Mouse (Mus musculus): ENCODE data around the gene 1700012P22Rik. TPM values are rescaled to one million over a fixed set of nuclear protein-coding genes. Genes with fewer than 3 reads are reported as not detected.

1700012P22Rik gene
- not detected in 2 replicates for polyA plus RNA-seq (2012; rRNA removed)

- H3K27me3 ChIP-seq (ENCODE audit: control insufficient read depth, insufficient read depth, low read length), result no peaks in the 10 kb centered on the region
- no peak for TF ChIP-seq CTCF (IDR thresholded peaks at IDR 0.05; ENCODE audit: extremely low read depth, insufficient read depth, insufficient read length, insufficient replicate concordance)
- no peak for DNase-seq (ENCODE audit: low read depth in 1 of 2, low spot score in 2 of 2)
These were observed at the start of gene 1700012P22Rik for GRCm38 (mm10) chr4:144438672-144439071. Gene 1700012P22Rik (minus strand): TSS chr4:144438772.

GRCm38 (mm10) chr4:144468091-144468490 is 29.5 kb upstream of the 1700012P22Rik start:
- TF ChIP-seq CTCF (IDR thresholded peaks at IDR 0.05; ENCODE audit: extremely low read depth, insufficient read depth, insufficient read length, insufficient replicate concordance) (no peak), POLR2A (IDR thresholded peaks at IDR 0.05; ENCODE audit: low read depth, low read length) (no peak)
- DNase-seq (ENCODE audit: low read depth in 1 of 2, low spot score in 2 of 2), result no peak
- Histone ChIP-seq H3K36me3 (ENCODE audit: control insufficient read depth, insufficient read depth, low read length) (no peaks in the 10 kb centered on the region), H3K4me3 (ENCODE audit: extremely low read depth, insufficient read depth, insufficient read length) (no peak overlapping the region), H3K4me1 (ENCODE audit: control insufficient read depth, insufficient read depth, insufficient read length) (no peaks in the 10 kb centered on the region), H3K27ac (ENCODE audit: insufficient read depth, low read length) (no peak overlapping the region), H3K27me3 (ENCODE audit: control insufficient read depth, insufficient read depth, low read length) (no peaks in the 10 kb centered on the region)
- WGBS, result 77% methylated on average over 1 of the region's 1 CpGs

More at GRCm38 (mm10) chr4:144438672-144439071, at the start of gene 1700012P22Rik:
- Histone ChIP-seq H3K4me1 (ENCODE audit: control insufficient read depth, insufficient read depth, insufficient read length) (no peaks in the 10 kb centered on the region), H3K4me3 (ENCODE audit: extremely low read depth, insufficient read depth, insufficient read length) (no peak within 1 kb of the TSS), H3K27ac (ENCODE audit: insufficient read depth, low read length) (no peak within 1 kb of the TSS), H3K36me3 (ENCODE audit: control insufficient read depth, insufficient read depth, low read length) (no peaks in the 10 kb centered on the region)

- Histone ChIP-seq H3K27ac (ENCODE audit: insufficient read depth, low read length) (no peak overlapping the region), H3K36me3 (ENCODE audit: control insufficient read depth, insufficient read depth, low read length) (no peaks in the 10 kb centered on the region), H3K4me1 (ENCODE audit: control insufficient read depth, insufficient read depth, insufficient read length) (no peaks in the 10 kb centered on the region), H3K27me3 (ENCODE audit: control insufficient read depth, insufficient read depth, low read length) (no peaks in the 10 kb centered on the region), H3K4me3 (ENCODE audit: extremely low read depth, insufficient read depth, insufficient read length) (no peak overlapping the region)
- no peak for TF ChIP-seq POLR2A (IDR thresholded peaks at IDR 0.05; ENCODE audit: low read depth, low read length)
- no peak for TF ChIP-seq CTCF (IDR thresholded peaks at IDR 0.05; ENCODE audit: extremely low read depth, insufficient read depth, insufficient read length, insufficient replicate concordance)
- 79% methylated on average over 2 of the region's 2 CpGs for WGBS
- DNase-seq (ENCODE audit: low read depth in 1 of 2, low spot score in 2 of 2), result no peak
These were observed 26.6 kb upstream of the 1700012P22Rik start for GRCm38 (mm10) chr4:144465206-144465605.

GRCm38 (mm10) chr4:144463656-144464055 is 25.1 kb upstream of the 1700012P22Rik start, which contains the start of gene Aadacl3:
Gene Aadacl3 (minus strand): TSS chr4:144463756.
- H3K4me1 ChIP-seq (ENCODE audit: control insufficient read depth, insufficient read depth, insufficient read length), result no peaks in the 10 kb centered on the region
- TF ChIP-seq POLR2A (IDR thresholded peaks at IDR 0.05; ENCODE audit: low read depth, low read length) (no peak), CTCF (IDR thresholded peaks at IDR 0.05; ENCODE audit: extremely low read depth, insufficient read depth, insufficient read length, insufficient replicate concordance) (no peak)
- 57% methylated on average over 3 of the region's 3 CpGs for WGBS
- no peaks in the 10 kb centered on the region for H3K36me3 ChIP-seq (ENCODE audit: control insufficient read depth, insufficient read depth, low read length)
- DNase-seq (ENCODE audit: low read depth in 1 of 2, low spot score in 2 of 2), result no peak
- H3K4me3 ChIP-seq (ENCODE audit: extremely low read depth, insufficient read depth, insufficient read length), result no peak within 1 kb of the TSS
- no peak within 1 kb of the TSS for H3K27ac ChIP-seq (ENCODE audit: insufficient read depth, low read length)
- H3K27me3 ChIP-seq (ENCODE audit: control insufficient read depth, insufficient read depth, low read length), result no peaks in the 10 kb centered on the region

- Histone ChIP-seq H3K27ac (ENCODE audit: insufficient read depth, low read length) (no peak within 1 kb of the TSS), H3K27me3 (ENCODE audit: control insufficient read depth, insufficient read depth, low read length) (no peaks in the 10 kb centered on the region), H3K4me3 (ENCODE audit: extremely low read depth, insufficient read depth, insufficient read length) (no peak within 1 kb of the TSS), H3K36me3 (ENCODE audit: control insufficient read depth, insufficient read depth, low read length) (no peaks in the 10 kb centered on the region), H3K4me1 (ENCODE audit: control insufficient read depth, insufficient read depth, insufficient read length) (no peaks in the 10 kb centered on the region)
- 68% methylated on average over 2 of the region's 2 CpGs for WGBS
- DNase-seq (ENCODE audit: low read depth in 1 of 2, low spot score in 2 of 2), result no peak
- TF ChIP-seq POLR2A (IDR thresholded peaks at IDR 0.05; ENCODE audit: low read depth, low read length) (no peak), CTCF (IDR thresholded peaks at IDR 0.05; ENCODE audit: extremely low read depth, insufficient read depth, insufficient read length, insufficient replicate concordance) (no peak)
These were observed 14.6 kb upstream of the 1700012P22Rik start, which contains the start of gene Gm9944 for GRCm38 (mm10) chr4:144453217-144453616. Gene Gm9944 (minus strand): TSS chr4:144453317.

- Histone ChIP-seq H3K27ac (ENCODE audit: insufficient read depth, low read length) (no peak overlapping the region), H3K27me3 (ENCODE audit: control insufficient read depth, insufficient read depth, low read length) (no peaks in the 10 kb centered on the region), H3K4me3 (ENCODE audit: extremely low read depth, insufficient read depth, insufficient read length) (no peak overlapping the region), H3K4me1 (ENCODE audit: control insufficient read depth, insufficient read depth, insufficient read length) (no peaks in the 10 kb centered on the region), H3K36me3 (ENCODE audit: control insufficient read depth, insufficient read depth, low read length) (no peaks in the 10 kb centered on the region)
- 65% methylated on average over 2 of the region's 2 CpGs for WGBS
- no peak for DNase-seq (ENCODE audit: low read depth in 1 of 2, low spot score in 2 of 2)
- no peak for TF ChIP-seq CTCF (IDR thresholded peaks at IDR 0.05; ENCODE audit: extremely low read depth, insufficient read depth, insufficient read length, insufficient replicate concordance)
- no peak for TF ChIP-seq POLR2A (IDR thresholded peaks at IDR 0.05; ENCODE audit: low read depth, low read length)
These were observed 10.0 kb upstream of the 1700012P22Rik start for GRCm38 (mm10) chr4:144448546-144448945.

GRCm38 (mm10) chr4:144441582-144441981 is 3.0 kb upstream of the 1700012P22Rik start:
- TF ChIP-seq CTCF (IDR thresholded peaks at IDR 0.05; ENCODE audit: extremely low read depth, insufficient read depth, insufficient read length, insufficient replicate concordance) (no peak), POLR2A (IDR thresholded peaks at IDR 0.05; ENCODE audit: low read depth, low read length) (no peak)
- Histone ChIP-seq H3K4me1 (ENCODE audit: control insufficient read depth, insufficient read depth, insufficient read length) (no peaks in the 10 kb centered on the region), H3K27ac (ENCODE audit: insufficient read depth, low read length) (no peak overlapping the region), H3K36me3 (ENCODE audit: control insufficient read depth, insufficient read depth, low read length) (no peaks in the 10 kb centered on the region), H3K27me3 (ENCODE audit: control insufficient read depth, insufficient read depth, low read length) (no peaks in the 10 kb centered on the region), H3K4me3 (ENCODE audit: extremely low read depth, insufficient read depth, insufficient read length) (no peak overlapping the region)
- 80% methylated on average over 1 of the region's 1 CpGs for WGBS
- no peak for DNase-seq (ENCODE audit: low read depth in 1 of 2, low spot score in 2 of 2)
